Mouse (Mus musculus) cerebellum, postnatal 14 days (tissue): Measurements from ENCODE around the gene Gm27029.
A peak's percentile ranks its signal among the peaks of the same experiment; 100 is the strongest.
"Not testable (repeated sequence)": the region's sequence is repeated elsewhere in the genome, so short reads cannot be mapped to it uniquely, and the experiment has no call there.

ENCODE experiments used
- DNase-seq, 2 experiments: peaks; one replicate each; pipeline ENCODE4 v3.0.0; 2021; ENCODE audit warnings: mixed read lengths in 2 of 2

Gene Gm27029

GRCm38 (mm10) chr11:101424105-101424851 is at the start of gene Gm27029:
Gene Gm27029, minus strand, starts transcription at chr11:101424796.
- peak; percentile 28 to 49 for DNase-seq

- no peak for DNase-seq
Observed at GRCm38 (mm10) chr11:101474298-101474697, 49.7 kb upstream of the Gm27029 start.

- not testable (repeated sequence) for DNase-seq
Observed at GRCm38 (mm10) chr11:101473686-101474085, 49.1 kb upstream of the Gm27029 start.

- peak; percentile 46 to 71 for DNase-seq
Observed at GRCm38 (mm10) chr11:101472336-101472735, 47.7 kb upstream of the Gm27029 start.

- DNase-seq = peak; percentile 39 to 46
Observed at GRCm38 (mm10) chr11:101471926-101472325, 47.3 kb upstream of the Gm27029 start.

- no peak for DNase-seq
Observed at GRCm38 (mm10) chr11:101470206-101470605, 45.6 kb upstream of the Gm27029 start.

GRCm38 (mm10) chr11:101469155-101469554 is 44.6 kb upstream of the Gm27029 start:
- no peak for DNase-seq

GRCm38 (mm10) chr11:101468731-101469130 is 44.1 kb upstream of the Gm27029 start:
- DNase-seq = peak in 1 of 2 experiments; percentile 31

GRCm38 (mm10) chr11:101468263-101468688 is 43.7 kb upstream of the Gm27029 start:
- no peak for DNase-seq

GRCm38 (mm10) chr11:101467477-101468262 is 43.1 kb upstream of the Gm27029 start:
- peak; percentile 81 to 82 for DNase-seq

GRCm38 (mm10) chr11:101466552-101466950 is 42.0 kb upstream of the Gm27029 start:
- not testable (repeated sequence) for DNase-seq

GRCm38 (mm10) chr11:101465869-101466551 is 41.4 kb upstream of the Gm27029 start, which contains the start of gene Vat1:
Gene Vat1, minus strand, starts transcription at chr11:101466230.
- DNase-seq = peak; percentile 75 to 81

- peak; percentile 55 to 63 for DNase-seq
Observed at GRCm38 (mm10) chr11:101465101-101465868, 40.7 kb upstream of the Gm27029 start.

GRCm38 (mm10) chr11:101464211-101465100 is 39.9 kb upstream of the Gm27029 start, which contains the start of gene Rnd2:
Gene Rnd2, plus strand, starts transcription at chr11:101464999.
- DNase-seq = no peak

GRCm38 (mm10) chr11:101462583-101463440 is 38.2 kb upstream of the Gm27029 start:
- peak in 1 of 2 experiments; percentile 39 for DNase-seq

GRCm38 (mm10) chr11:101462141-101462540 is 37.5 kb upstream of the Gm27029 start:
- DNase-seq = no peak

GRCm38 (mm10) chr11:101460321-101460720 is 35.7 kb upstream of the Gm27029 start:
- no peak for DNase-seq

GRCm38 (mm10) chr11:101459716-101460115 is 35.1 kb upstream of the Gm27029 start:
- DNase-seq = no peak

GRCm38 (mm10) chr11:101458217-101458616 is 33.6 kb upstream of the Gm27029 start:
- DNase-seq = no peak

GRCm38 (mm10) chr11:101457631-101458030 is 33.0 kb upstream of the Gm27029 start:
- no peak for DNase-seq
